Mouse (Mus musculus): Measurements from ENCODE around the gene Sec63. TPM values are rescaled to one million over a fixed set of nuclear protein-coding genes. Genes with fewer than 3 reads are reported as not detected.

The Sec63 gene
- polyA plus RNA-seq, 1 experiment, result 35.1 TPM

DNA sequence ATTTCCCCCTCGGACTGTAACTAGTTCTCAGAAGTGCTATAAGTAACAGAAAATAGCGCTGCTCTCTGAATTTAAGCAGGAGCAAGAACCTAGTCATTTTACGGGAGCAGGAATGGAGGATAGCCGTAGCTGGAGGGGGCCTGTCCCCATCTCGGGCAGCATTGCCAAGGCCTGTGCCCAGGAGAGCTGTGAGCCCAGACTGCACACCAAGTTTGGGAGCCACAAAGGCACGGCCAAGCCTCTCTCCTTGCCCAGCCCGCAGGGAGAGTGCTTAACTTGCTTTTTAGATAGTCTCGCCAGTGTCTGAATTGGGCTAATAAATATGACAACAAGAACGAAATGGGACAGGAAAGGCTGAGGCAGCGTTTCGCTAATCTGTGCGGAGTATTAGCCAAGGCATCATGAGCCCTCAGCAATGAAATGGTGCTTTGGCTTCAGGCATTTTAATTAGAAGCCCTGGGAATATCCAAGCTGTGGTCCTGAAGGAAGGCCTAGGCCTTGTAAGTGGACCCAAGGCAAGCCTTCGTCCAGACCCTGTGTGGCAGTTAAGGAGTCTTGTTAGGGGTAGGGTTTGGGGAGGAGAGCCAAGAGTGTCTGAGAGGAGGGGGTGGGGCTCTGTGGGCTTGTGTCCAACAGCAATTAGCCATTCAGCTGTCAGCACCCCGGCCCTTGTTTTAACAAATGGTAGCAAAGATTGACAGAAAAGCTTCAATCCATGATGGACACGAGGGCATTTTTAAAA, 111.1 kb downstream of the Sec63 start:
- no peak overlapping the region for H3K4me3 ChIP-seq (ENCODE audit: low read depth, low read length)

DNA sequence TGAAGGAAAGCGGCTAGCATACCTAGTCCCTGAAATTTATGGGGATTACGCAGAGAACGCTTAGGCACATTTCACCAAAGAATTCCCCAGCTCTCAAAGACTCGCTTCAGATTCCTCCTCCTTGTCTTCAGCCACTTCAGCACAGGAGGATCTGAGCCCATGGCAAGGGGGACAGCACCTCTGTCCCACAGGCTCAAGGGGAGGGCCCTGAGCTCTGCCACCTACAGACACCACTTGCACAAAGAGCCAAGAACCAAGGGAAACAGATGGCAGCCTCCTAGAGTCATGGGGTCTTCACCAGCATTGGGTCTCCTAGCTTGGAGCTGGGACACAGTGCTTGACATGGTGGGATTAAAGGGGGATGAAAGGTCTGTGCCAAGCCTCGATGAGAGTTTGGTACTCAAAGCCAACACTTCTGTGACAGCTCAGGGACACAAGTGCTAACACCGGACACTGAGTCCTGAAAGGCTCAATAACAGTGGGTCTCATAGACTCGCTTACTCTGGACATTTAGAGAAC, 111.8 kb downstream of the Sec63 start:
- no peak for TF ChIP-seq CTCF (IDR thresholded peaks at IDR 0.05; ENCODE audit: low read depth, low read length)
- TF ChIP-seq POLR2A (IDR thresholded peaks at IDR 0.05; ENCODE audit: insufficient read depth, low read length), result no peak
- no peak for TF ChIP-seq EP300 (IDR thresholded peaks at IDR 0.05; ENCODE audit: insufficient read depth, low read depth, low read length)
- no peak overlapping the region for H3K27ac ChIP-seq (ENCODE audit: insufficient read depth, low read length)

More for the DNA sequence above, 111.1 kb downstream of the Sec63 start:
- no peaks in the 10 kb centered on the region for H3K4me1 ChIP-seq (ENCODE audit: control insufficient read depth, insufficient read depth, low read length)
- no peaks in the 10 kb centered on the region for H3K9me3 ChIP-seq (replicated peaks; ENCODE audit: control insufficient read depth, insufficient read depth, low read length, poor library complexity, severe bottlenecking)
- no peak overlapping the region for H3K9ac ChIP-seq (ENCODE audit: low read depth, poor library complexity, severe bottlenecking)
- H3K27ac ChIP-seq (ENCODE audit: insufficient read depth, low read length), result no peak overlapping the region
- H3K36me3 ChIP-seq (ENCODE audit: control insufficient read depth, insufficient read depth, low read length, poor library complexity, severe bottlenecking), result no peaks in the 10 kb centered on the region
- TF ChIP-seq CTCF (IDR thresholded peaks at IDR 0.05; ENCODE audit: low read depth, low read length) (no peak), EP300 (IDR thresholded peaks at IDR 0.05; ENCODE audit: insufficient read depth, low read depth, low read length) (no peak), POLR2A (IDR thresholded peaks at IDR 0.05; ENCODE audit: insufficient read depth, low read length) (no peak)
- no peaks in the 10 kb centered on the region for H3K27me3 ChIP-seq (ENCODE audit: control insufficient read depth, insufficient read depth, low read length, poor library complexity, severe bottlenecking)

DNA sequence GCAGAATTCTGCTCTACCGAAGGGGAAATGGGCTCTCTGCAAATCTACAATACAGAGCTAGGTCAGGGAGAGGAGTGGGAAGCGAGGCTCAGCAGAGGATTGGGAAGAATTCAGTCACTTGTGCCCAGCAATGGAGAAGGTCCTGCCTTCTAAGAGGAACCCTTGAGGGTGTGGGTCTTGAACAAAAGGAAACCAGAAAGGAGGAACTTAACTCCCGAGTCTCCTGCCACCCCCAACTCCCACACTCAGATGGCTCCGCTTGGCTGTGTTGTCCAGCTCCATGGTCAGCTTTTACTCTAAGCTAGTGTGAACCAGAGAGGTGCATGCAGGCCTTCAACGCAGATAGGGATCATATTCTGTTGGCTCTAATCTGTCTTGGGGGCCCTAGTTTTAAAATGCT, 114.9 kb downstream of the Sec63 start:
- Histone ChIP-seq H3K9ac (ENCODE audit: low read depth, poor library complexity, severe bottlenecking) (no peak overlapping the region), H3K9me3 (replicated peaks; ENCODE audit: control insufficient read depth, insufficient read depth, low read length, poor library complexity, severe bottlenecking) (no peaks in the 10 kb centered on the region), H3K36me3 (ENCODE audit: control insufficient read depth, insufficient read depth, low read length, poor library complexity, severe bottlenecking) (no peaks in the 10 kb centered on the region), H3K4me1 (ENCODE audit: control insufficient read depth, insufficient read depth, low read length) (no peaks in the 10 kb centered on the region), H3K27me3 (ENCODE audit: control insufficient read depth, insufficient read depth, low read length, poor library complexity, severe bottlenecking) (no peaks in the 10 kb centered on the region), H3K4me3 (ENCODE audit: low read depth, low read length) (no peak overlapping the region), H3K27ac (ENCODE audit: insufficient read depth, low read length) (no peak overlapping the region)
- TF ChIP-seq POLR2A (IDR thresholded peaks at IDR 0.05; ENCODE audit: insufficient read depth, low read length) (no peak), EP300 (IDR thresholded peaks at IDR 0.05; ENCODE audit: insufficient read depth, low read depth, low read length) (no peak), CTCF (IDR thresholded peaks at IDR 0.05; ENCODE audit: low read depth, low read length) (no peak)

More for the DNA sequence above, 111.8 kb downstream of the Sec63 start:
- H3K9ac ChIP-seq (ENCODE audit: low read depth, poor library complexity, severe bottlenecking), result no peak overlapping the region
- no peaks in the 10 kb centered on the region for H3K9me3 ChIP-seq (replicated peaks; ENCODE audit: control insufficient read depth, insufficient read depth, low read length, poor library complexity, severe bottlenecking)
- no peaks in the 10 kb centered on the region for H3K27me3 ChIP-seq (ENCODE audit: control insufficient read depth, insufficient read depth, low read length, poor library complexity, severe bottlenecking)
- no peaks in the 10 kb centered on the region for H3K4me1 ChIP-seq (ENCODE audit: control insufficient read depth, insufficient read depth, low read length)
- no peak overlapping the region for H3K4me3 ChIP-seq (ENCODE audit: low read depth, low read length)
- H3K36me3 ChIP-seq (ENCODE audit: control insufficient read depth, insufficient read depth, low read length, poor library complexity, severe bottlenecking), result no peaks in the 10 kb centered on the region

GRCm38 (mm10) chr10:42879269-42879681, 118.0 kb downstream of the Sec63 start:
- H3K27ac ChIP-seq (ENCODE audit: insufficient read depth, low read length), result no peak overlapping the region

GRCm38 (mm10) chr10:42879682-42880081, 118.4 kb downstream of the Sec63 start:
- Histone ChIP-seq H3K9me3 (replicated peaks; ENCODE audit: control insufficient read depth, insufficient read depth, low read length, poor library complexity, severe bottlenecking) (no peaks in the 10 kb centered on the region), H3K36me3 (ENCODE audit: control insufficient read depth, insufficient read depth, low read length, poor library complexity, severe bottlenecking) (no peaks in the 10 kb centered on the region)
- TF ChIP-seq CTCF (IDR thresholded peaks at IDR 0.05; ENCODE audit: low read depth, low read length), result no peak
- no peak for TF ChIP-seq EP300 (IDR thresholded peaks at IDR 0.05; ENCODE audit: insufficient read depth, low read depth, low read length)

More at GRCm38 (mm10) chr10:42879269-42879681, 118.0 kb downstream of the Sec63 start:
- H3K36me3 ChIP-seq (ENCODE audit: control insufficient read depth, insufficient read depth, low read length, poor library complexity, severe bottlenecking), result no peaks in the 10 kb centered on the region
- H3K4me1 ChIP-seq (ENCODE audit: control insufficient read depth, insufficient read depth, low read length), result no peaks in the 10 kb centered on the region
- no peaks in the 10 kb centered on the region for H3K27me3 ChIP-seq (ENCODE audit: control insufficient read depth, insufficient read depth, low read length, poor library complexity, severe bottlenecking)
- H3K9ac ChIP-seq (ENCODE audit: low read depth, poor library complexity, severe bottlenecking), result no peak overlapping the region
- no peaks in the 10 kb centered on the region for H3K9me3 ChIP-seq (replicated peaks; ENCODE audit: control insufficient read depth, insufficient read depth, low read length, poor library complexity, severe bottlenecking)
- no peak for TF ChIP-seq POLR2A (IDR thresholded peaks at IDR 0.05; ENCODE audit: insufficient read depth, low read length)
- no peak for TF ChIP-seq EP300 (IDR thresholded peaks at IDR 0.05; ENCODE audit: insufficient read depth, low read depth, low read length)
- no peak for TF ChIP-seq CTCF (IDR thresholded peaks at IDR 0.05; ENCODE audit: low read depth, low read length)
- H3K4me3 ChIP-seq (ENCODE audit: low read depth, low read length), result no peak overlapping the region

More at GRCm38 (mm10) chr10:42879682-42880081, 118.4 kb downstream of the Sec63 start:
- H3K27me3 ChIP-seq (ENCODE audit: control insufficient read depth, insufficient read depth, low read length, poor library complexity, severe bottlenecking), result no peaks in the 10 kb centered on the region
- H3K27ac ChIP-seq (ENCODE audit: insufficient read depth, low read length), result no peak overlapping the region
- H3K4me3 ChIP-seq (ENCODE audit: low read depth, low read length), result no peak overlapping the region
- H3K9ac ChIP-seq (ENCODE audit: low read depth, poor library complexity, severe bottlenecking), result no peak overlapping the region
- H3K4me1 ChIP-seq (ENCODE audit: control insufficient read depth, insufficient read depth, low read length), result no peaks in the 10 kb centered on the region

Other genes with a start within 250 kb of the Sec63 start
- gene Nr2e1, start 177.9 kb upstream of the Sec63 start, polyA plus RNA-seq (2011; ENCODE audit: insufficient read depth, insufficient read length, low read depth, missing spikeins), result not detected in 2 replicates
- gene Ostm1, start 177.7 kb upstream of the Sec63 start, polyA plus RNA-seq (2011; ENCODE audit: insufficient read depth, insufficient read length, low read depth, missing spikeins), result 14.2 and 18.6 TPM in 2 replicates
- 0.15 TPM in 1 of 2 replicates, not detected in the other for gene Scml4, start 98.9 kb downstream of the Sec63 start, polyA plus RNA-seq (2011; ENCODE audit: insufficient read depth, insufficient read length, low read depth, missing spikeins)

Data from ES-Bruce4 (cell line).